Mouse (Mus musculus) heart, embryonic 14.5 days (tissue): ENCODE measurements around the gene Eif4b. TPM values are rescaled to one million over a fixed set of nuclear protein-coding genes. Genes with fewer than 3 reads are reported as not detected.
A peak's percentile ranks its signal among the peaks of the same experiment; 100 is the strongest.
"Not testable (repeated sequence)": the region's sequence is repeated elsewhere in the genome, so short reads cannot be mapped to it uniquely, and the experiment has no call there.

Experiments used
- ATAC-seq: fragments of 200-750 bp; cut with Nextera tagmentation; 2 replicates; pipeline ENCODE4 v1.8.0; 2017; ENCODE audit warnings: low read depth, moderate TSS enrichment; ENCODE audit not compliant: insufficient number of reproducible peaks, insufficient read depth, low FRiP score
- H3K27ac ChIP-seq, 2 experiments: fragments of 200-500 bp in 1 of 2; fragments of 300-500 bp in 1 of 2; sonication (generic) in 1 of 2; replicated peaks in 1 of 2; 2 replicates each; pipeline ENCODE4 v1.5.1; 2012 to 2014; ENCODE audit warnings: low read depth in 2 of 2, low read length in 2 of 2, control low read depth in 1 of 2, mild to moderate bottlenecking in 1 of 2, mixed read lengths in 1 of 2; ENCODE audit not compliant: control insufficient read depth in 1 of 2, insufficient read depth in 1 of 2
- H3K27me3 ChIP-seq: fragments of 300-500 bp; sonication (generic); 2 replicates; pipeline ENCODE4 v1.6.1; 2014; ENCODE audit warnings: mild to moderate bottlenecking, low read length, control low read depth; ENCODE audit not compliant: control insufficient read depth, insufficient read depth
- H3K36me3 ChIP-seq: fragments of 300-500 bp; sonication (generic); 2 replicates; pipeline ENCODE4 v1.6.1; 2014; ENCODE audit warnings: mild to moderate bottlenecking, control low read depth, low read length, mixed read lengths; ENCODE audit not compliant: control insufficient read depth, insufficient read depth
- H3K4me1 ChIP-seq, 2 experiments: fragments of 200-500 bp in 1 of 2; fragments of 300-500 bp in 1 of 2; sonication (generic) in 1 of 2; 2 replicates each; pipeline ENCODE4 v1.6.1; 2012 to 2014; ENCODE audit warnings: low read length in 2 of 2, control low read depth in 1 of 2, mixed read lengths in 1 of 2; ENCODE audit not compliant: control insufficient read depth in 2 of 2, insufficient read depth in 2 of 2
- H3K4me2 ChIP-seq: fragments of 300-500 bp; sonication (generic); 2 replicates; pipeline ENCODE4 v1.6.1; 2014; ENCODE audit warnings: mild to moderate bottlenecking, low read length
- H3K4me3 ChIP-seq, 2 experiments: fragments of 200-500 bp in 1 of 2; fragments of 300-500 bp in 1 of 2; sonication (generic) in 1 of 2; 2 replicates each; pipeline ENCODE4 v1.5.1; 2012 to 2014; ENCODE audit warnings: low read length in 2 of 2, mild to moderate bottlenecking in 2 of 2, control low read depth in 1 of 2, low read depth in 1 of 2, moderate library complexity in 1 of 2; ENCODE audit not compliant: control insufficient read depth in 1 of 2, insufficient read depth in 1 of 2
- H3K9ac ChIP-seq: fragments of 300-500 bp; sonication (generic); 2 replicates; pipeline ENCODE4 v1.6.1; 2014; ENCODE audit warnings: mild to moderate bottlenecking, low read length
- H3K9me3 ChIP-seq: fragments of 300-500 bp; sonication (generic); 2 replicates; pipeline ENCODE4 v1.6.1; 2016; ENCODE audit warnings: low read length, control low read depth; ENCODE audit not compliant: control insufficient read depth
- WGBS: fragments of 180-500 bp; shearing (Covaris S2); extraction: QIAGEN DNeasy Blood & Tissue Kit; methylation state at CpG from one replicate; pipeline ENCODE4 v1.1.7; 2014; 5-methylcytosine and 5-hydroxymethylcytosine counted together
- polyA plus RNA-seq: library from polyadenylated mRNA; unstranded; fragments of >200 nt; fragmentation: Nextera tagmentation; extraction: Ambion mirVana; gene quantifications from 2 replicates; pipeline ENCODE4 v1.2.1, GENCODE M21; 2014

The Eif4b gene
- polyA plus RNA-seq, 1 experiment from 2014 or later: 78.0 TPM

DNA sequence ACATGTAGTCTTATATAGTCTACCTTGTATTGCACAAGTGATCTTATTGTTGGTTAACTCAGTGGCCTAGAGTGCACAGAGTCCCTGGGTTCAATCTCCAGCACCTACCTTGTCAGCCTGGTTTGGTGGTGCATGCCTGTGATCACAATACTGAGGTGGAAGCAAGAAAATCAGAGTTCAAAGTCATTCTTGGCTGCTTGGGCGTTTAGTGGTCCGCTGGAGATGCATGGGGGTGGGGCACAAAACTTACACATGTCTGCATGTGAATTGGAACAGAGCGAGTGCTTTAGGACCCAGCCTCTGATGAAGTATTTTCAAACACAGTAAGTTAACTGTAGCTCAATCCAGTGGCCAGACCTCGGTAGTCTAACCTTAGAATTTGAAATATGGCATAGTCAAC is 5.6 kb downstream of the Eif4b start:
- H3K36me3 ChIP-seq: peaks cover 42% of the 10 kb centered on the region
- no peak for ATAC-seq
- no peaks in the 10 kb centered on the region for H3K27me3 ChIP-seq
- 72% methylated on average over 4 of the region's 4 CpGs for WGBS
- H3K4me2 ChIP-seq: no peak overlapping the region
- H3K4me1 ChIP-seq: peaks cover 3 to 27% of the 10 kb centered on the region in 2 experiments; a peak in 3 of 4 replicates
- H3K27ac ChIP-seq: no peak overlapping the region
- no peaks in the 10 kb centered on the region for H3K9me3 ChIP-seq
- no peak overlapping the region for H3K4me3 ChIP-seq
- no peak overlapping the region for H3K9ac ChIP-seq

DNA sequence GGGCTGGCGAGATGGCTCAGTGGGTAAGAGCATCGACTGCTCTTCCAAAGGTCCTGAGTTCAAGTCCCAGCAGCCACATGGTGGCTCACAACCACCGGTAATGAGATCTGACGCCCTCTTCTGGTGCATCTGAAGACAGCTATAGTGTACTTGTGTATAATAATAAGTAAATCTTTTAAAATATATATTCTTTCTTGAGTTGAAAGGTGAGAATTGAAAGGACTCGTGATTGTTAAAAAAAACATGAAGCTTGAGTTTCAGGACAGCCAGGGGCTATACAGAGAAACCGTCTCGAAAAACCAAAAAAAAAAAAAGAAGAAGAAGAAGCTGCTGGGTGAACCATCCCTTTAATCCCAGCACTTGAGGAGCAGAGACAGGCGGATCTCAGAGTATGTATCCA is 6.4 kb downstream of the Eif4b start:
- not testable (repeated sequence) for H3K9ac ChIP-seq, H3K4me2 ChIP-seq, ATAC-seq, H3K9me3 ChIP-seq, H3K27ac ChIP-seq, H3K27me3 ChIP-seq, H3K4me3 ChIP-seq
- WGBS: 70% methylated on average over 8 of the region's 8 CpGs
- Histone ChIP-seq H3K4me1 (peaks cover 3 to 24% of the 10 kb centered on the region in 2 experiments; a peak in 3 of 4 replicates), H3K36me3 (peaks cover 49% of the 10 kb centered on the region)

DNA sequence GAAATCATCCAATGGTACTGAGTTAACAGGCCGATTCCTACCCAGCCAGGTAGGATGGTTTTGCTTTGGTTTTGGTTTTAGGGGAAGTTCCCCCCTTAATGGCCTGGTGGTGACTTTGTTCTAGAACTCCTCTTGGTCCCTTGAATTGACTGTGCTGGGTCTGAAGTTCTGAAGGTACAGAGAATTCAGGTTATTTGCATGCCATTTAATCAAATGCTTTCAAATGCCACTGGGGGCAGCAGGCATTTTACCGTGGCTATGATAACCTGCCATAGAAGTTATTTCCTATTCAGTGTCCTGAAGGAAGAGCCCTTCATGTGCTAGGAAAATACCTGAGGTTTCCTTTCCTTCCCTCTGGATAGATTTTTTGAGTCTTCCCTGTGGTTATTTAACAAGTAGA is 6.9 kb downstream of the Eif4b start:
- Histone ChIP-seq H3K4me2 (no peak overlapping the region), H3K9me3 (no peaks in the 10 kb centered on the region), H3K4me3 (no peak overlapping the region), H3K27me3 (no peaks in the 10 kb centered on the region), H3K9ac (no peak overlapping the region), H3K4me1 (peaks cover 0 to 19% of the 10 kb centered on the region in 2 experiments; a peak in 3 of 4 replicates), H3K36me3 (peaks cover 53% of the 10 kb centered on the region), H3K27ac (no peak overlapping the region)
- ATAC-seq: no peak
- WGBS: 60% methylated on average over 2 of the region's 2 CpGs

DNA sequence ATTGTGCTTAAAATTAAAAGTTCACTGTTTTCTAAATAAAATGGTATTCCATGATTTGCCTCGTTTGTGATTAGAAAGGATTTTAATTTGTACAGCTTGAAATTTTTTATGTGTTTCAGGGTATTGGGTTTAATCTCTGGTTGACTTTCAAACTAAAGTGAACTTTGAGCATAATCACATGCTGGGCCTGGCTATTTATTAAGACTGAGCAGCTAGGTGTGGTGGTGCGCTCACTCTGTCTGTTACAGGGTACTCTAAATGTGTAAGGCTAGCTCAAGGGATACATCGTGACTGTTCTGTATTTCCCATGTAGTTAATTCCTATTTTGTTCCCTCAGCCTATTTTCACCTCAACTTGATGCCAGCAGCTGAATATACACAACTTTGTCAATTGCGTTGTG is 8.6 kb downstream of the Eif4b start:
- WGBS: 86% methylated on average over 4 of the region's 4 CpGs
- Histone ChIP-seq H3K9ac (no peak overlapping the region), H3K9me3 (no peaks in the 10 kb centered on the region), H3K4me2 (no peak overlapping the region), H3K4me1 (peaks cover 0 to 9% of the 10 kb centered on the region in 2 experiments; a peak in 1 of 4 replicates), H3K27me3 (no peaks in the 10 kb centered on the region), H3K36me3 (peaks cover 67% of the 10 kb centered on the region), H3K27ac (no peak overlapping the region), H3K4me3 (no peak overlapping the region)
- no peak for ATAC-seq

DNA sequence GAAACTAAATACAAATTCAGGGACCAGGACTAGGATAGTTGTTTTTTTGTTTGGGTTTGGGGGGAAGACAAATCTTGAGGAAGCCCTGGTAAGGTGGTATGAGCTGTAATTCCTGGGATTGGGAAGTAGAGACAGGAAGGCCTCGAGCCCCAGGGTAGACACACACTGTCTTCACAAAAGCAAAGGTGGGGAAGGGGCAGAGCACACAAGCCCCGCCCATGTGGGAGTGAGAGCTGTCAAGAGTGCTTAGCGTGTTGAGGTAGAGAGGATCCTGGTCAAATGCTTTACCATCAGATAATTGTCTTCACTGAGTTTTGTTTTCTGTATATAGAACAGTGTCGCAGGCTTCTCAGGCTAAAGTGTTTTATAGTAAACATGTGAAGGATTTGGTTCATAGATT is 9.5 kb downstream of the Eif4b start:
- H3K4me1 ChIP-seq: peaks cover 0 to 9% of the 10 kb centered on the region in 2 experiments; a peak in 1 of 4 replicates
- H3K27ac ChIP-seq: no peak overlapping the region
- no peak overlapping the region for H3K9ac ChIP-seq
- no peak overlapping the region for H3K4me2 ChIP-seq
- ATAC-seq: no peak
- 74% methylated on average over 4 of the region's 4 CpGs for WGBS
- no peaks in the 10 kb centered on the region for H3K9me3 ChIP-seq
- H3K4me3 ChIP-seq: no peak overlapping the region
- peaks cover 75% of the 10 kb centered on the region for H3K36me3 ChIP-seq
- H3K27me3 ChIP-seq: no peaks in the 10 kb centered on the region

DNA sequence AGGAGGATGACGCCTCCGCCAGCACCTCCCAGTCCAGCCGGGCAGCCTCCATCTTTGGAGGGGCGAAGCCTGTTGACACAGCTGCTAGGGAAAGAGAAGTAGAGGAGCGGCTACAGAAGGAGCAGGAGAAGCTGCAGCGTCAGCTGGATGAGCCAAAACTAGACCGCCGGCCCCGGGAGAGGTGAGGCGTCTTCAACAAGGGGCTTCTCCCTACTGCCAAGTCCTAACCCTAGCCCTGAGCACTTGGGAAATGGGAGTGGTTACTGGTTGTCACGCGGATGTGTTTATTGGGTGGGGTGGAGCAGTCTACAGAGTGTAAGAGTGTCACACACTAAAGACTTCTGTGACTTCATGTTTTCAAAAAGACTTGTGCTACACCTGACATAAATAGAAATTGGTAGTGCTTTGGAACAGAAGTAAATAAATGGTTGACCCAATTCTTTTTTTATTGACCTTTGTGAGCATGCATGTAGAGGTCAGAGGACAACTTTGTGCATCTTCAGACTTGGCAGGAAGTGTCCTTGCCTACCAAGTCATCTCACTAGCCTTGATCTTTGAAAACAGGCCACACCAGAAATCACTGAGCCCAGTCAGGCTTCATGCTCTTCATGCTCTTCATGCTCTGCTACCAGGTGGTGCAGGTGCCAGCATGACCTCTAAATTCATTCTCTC is 16.5 kb downstream of the Eif4b start:
- WGBS: 81% methylated on average over 12 of the region's 12 CpGs
- Histone ChIP-seq H3K4me3 (no peak overlapping the region), H3K9me3 (no peaks in the 10 kb centered on the region), H3K36me3 (peaks cover 100% of the 10 kb centered on the region), H3K27ac (no peak overlapping the region), H3K4me1 (no peaks in the 10 kb centered on the region; a peak in 1 of 4 replicates), H3K9ac (no peak overlapping the region), H3K4me2 (no peak overlapping the region), H3K27me3 (no peaks in the 10 kb centered on the region)
- no peak for ATAC-seq

DNA sequence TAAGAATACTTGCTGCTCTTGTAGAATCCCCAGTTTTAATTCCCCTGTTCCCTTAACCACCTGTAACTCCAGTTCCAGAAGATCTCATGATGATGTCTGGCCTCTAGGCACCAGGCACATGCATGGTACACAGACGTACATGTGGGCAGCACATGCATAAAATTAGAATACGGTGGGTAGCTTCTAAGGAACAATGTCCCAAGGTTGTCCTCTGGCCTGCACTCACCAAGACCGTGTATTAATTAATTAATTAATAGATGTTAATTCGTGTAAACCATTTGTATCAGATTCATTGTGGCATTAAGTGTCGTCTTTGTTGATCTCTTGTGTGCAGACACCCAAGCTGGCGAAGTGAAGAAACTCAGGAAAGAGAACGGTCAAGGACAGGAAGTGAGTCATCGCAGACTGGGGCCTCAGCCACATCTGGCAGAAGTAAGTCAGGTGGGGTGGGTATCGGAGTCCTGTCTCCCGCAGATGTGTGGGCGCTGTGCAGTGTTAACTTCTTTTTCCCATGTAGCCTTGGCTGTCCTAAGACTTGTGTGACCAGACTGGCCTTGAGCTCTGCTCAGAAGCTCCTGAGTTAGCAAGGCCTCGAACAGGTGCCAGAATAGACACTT is 17.6 kb downstream of the Eif4b start:
- Histone ChIP-seq H3K9me3 (no peaks in the 10 kb centered on the region), H3K4me3 (no peak overlapping the region), H3K36me3 (peaks cover 100% of the 10 kb centered on the region), H3K27me3 (no peaks in the 10 kb centered on the region), H3K9ac (no peak overlapping the region), H3K4me1 (no peaks in the 10 kb centered on the region; a peak in 1 of 4 replicates), H3K27ac (no peak overlapping the region), H3K4me2 (no peak overlapping the region)
- 68% methylated on average over 12 of the region's 12 CpGs for WGBS
- ATAC-seq: peak; percentile 26; the same call in 1 of the 2 replicates
